Mouse (Mus musculus): ENCODE results near the gene Zfp317. TPM values are rescaled to one million over a fixed set of nuclear protein-coding genes. Genes with fewer than 3 reads are reported as not detected.
A peak's percentile ranks its signal among the peaks of the same experiment; 100 is the strongest.
"Not testable (repeated sequence)": the region's sequence is repeated elsewhere in the genome, so short reads cannot be mapped to it uniquely, and the experiment has no call there.

Zfp317 gene
- total RNA-seq (2022): 10 to 100 TPM; 13.2 to 16.8 (median 14.5) TPM

DNA sequence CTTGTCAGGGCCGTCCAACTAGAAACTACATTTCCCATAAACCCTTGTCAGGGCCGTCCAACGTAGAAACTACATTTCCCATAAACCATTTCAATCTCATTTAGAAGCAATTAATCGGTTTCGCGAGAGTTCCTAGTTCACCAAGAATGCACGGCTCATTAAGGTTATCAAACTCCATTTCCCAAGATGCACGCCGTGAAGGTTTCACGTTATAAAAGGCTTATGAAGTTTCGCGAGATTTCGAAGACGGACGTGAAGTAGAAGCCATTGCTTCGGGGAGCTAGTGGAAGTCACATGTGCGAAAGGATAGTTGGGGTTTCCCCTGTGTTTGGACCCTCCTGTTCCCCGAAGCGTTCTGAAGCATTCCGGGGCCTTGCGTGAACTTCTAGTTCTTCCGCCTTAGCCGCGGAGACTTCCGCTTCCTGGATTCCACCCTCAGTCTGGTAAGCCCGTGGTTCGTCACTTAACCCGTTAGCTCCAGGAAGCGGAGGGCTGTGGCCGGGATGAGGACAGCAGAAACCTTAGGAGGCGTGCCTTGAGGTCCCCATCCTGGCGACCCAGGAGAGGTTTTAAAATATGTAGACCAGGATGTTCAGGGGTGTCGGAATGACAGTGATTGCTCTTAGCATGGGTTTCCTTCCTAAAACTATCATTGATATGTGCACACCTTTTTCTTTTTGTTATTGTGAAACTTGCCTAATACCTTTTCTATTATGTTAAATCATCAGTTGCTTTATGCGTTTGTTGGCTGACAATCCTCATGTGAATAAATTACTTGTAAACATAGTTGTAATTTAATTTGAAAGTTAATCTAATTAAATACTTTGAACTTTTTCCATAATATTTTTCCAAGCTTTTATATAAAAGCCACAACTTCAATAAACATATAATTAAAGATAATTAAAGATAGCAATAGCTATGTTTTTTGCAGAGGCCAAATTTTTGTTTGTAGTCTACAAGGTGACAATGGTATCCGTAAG lies at the start of gene Zfp317:
TSS of gene Zfp317 (plus strand) at position 260 of the 980 bp plus-strand sequence.
- DNase-seq (ENCODE audit: low spot score in 2 of 2): peak; percentile 87

DNA sequence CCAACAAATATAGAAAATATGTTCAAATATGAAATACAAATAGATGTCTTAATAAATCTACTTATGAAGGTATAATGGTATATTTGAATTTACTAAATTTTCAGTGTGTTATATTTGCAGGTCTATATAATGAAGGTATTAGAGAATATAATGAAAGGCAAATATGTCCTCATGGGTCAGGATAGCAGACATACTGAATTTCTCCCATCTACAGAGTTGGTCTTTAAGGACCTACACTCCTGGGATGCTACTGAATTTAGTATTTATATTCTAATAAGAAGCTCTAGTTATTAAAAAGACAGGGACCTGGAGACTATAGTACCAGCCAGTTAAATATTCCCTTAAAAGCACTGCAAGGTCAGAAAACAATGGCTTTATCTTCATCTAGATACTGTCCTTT lies 39.6 kb upstream of the Zfp317 start, which contains the start of gene Olfr855:
TSS of gene Olfr855 (plus strand) at position 301 of the 400 bp plus-strand sequence.
- no peak for DNase-seq (ENCODE audit: low spot score in 2 of 2)

DNA sequence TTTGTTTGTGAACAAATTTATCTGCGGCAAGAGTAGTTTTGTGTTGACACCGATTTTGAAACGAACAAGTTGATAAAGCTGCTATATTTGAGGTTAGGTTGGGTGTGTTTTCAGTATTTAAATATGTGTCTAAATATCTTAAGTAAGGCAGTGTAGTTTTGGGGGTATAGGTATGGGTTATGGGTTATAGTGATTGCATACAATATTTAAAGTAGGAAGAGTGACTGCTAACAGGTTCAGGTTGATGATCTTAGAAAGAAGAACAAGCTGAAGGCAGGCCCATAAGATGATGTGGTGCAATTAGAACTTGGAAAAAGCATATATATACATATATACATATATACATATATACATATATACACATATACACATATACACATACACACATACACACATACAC lies 605 bp upstream of the Zfp317 start:
- DNase-seq (ENCODE audit: low spot score in 2 of 2): no peak

DNA sequence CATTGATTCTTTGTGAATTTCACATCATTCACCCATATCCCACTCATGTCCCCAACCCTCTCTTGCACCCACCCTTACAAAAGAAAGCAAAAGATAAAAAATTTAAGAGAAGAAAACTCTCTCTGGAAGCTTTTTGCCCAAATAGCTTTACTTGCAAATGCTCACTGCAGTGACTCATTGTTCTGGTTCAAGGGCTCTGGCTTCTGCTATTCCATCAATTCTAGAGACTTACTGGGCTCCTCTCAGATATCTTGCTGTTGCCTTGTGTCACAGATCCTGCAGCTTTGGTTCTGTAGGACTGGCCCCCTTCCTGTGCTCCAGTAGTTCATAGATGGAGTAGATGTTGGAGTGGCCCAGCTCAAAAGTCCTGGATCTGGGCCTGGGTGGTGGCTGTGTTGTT lies 7.7 kb downstream of the Zfp317 start:
- no peak for DNase-seq (ENCODE audit: low spot score in 2 of 2)

DNA sequence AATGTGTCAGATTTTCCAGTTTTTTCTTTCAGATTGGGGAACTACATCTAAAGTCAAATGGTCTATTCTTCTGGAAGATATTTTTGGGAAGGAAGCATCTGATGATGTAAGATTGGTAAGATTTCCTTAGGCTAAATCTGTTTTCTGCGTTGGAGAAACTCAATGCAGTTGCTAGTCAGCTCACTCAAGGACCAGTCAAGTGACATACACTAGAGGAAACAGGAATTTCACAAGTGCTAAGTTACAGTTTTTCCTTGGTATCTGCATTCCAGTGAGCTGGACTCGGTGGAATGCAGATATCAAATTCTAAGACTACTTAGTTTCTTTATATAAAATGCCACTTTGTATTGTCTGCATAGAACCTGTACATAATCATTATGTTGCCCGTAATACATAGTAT lies 23.3 kb downstream of the Zfp317 start:
- DNase-seq (ENCODE audit: low spot score in 2 of 2): no peak

DNA sequence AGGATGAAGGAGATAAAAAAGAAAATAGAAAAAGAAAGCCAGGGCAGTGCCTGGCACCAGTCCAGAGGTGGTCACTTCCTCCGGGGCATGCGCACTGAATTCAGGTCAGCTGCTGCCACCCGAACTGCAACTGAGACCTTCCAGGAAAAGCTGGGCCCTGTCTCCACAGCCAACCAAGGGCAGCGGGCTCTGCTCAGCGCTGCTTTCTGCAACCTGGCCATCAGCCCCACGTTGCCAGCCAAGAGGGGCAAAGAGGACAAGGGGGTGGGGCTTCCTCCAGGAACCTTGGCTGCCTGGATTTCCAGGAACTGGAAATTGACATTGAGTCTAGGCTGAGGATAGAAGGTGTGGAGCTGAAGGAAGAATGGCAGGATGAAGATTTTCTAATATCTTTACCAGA lies 68.4 kb downstream of the Zfp317 start:
- DNase-seq (ENCODE audit: low spot score in 2 of 2): no peak

DNA sequence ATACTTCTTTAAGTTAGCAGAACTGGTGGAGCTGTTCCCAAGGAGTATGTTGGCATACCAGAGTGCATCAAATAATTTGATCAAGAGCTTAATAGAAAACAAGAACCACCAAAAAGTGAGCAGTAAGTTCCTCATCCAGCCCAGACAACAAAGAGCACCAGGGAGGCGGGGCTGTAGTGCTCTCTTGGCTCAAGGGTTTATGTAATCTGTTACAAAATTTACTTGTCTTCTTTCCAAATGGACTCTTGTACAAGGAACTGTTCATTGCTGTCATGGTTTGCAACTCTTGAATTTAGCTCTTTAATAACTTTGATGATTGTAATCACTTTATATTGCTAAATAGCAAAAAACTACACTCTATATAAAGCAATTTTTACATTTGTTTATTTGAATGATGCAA lies 69.5 kb downstream of the Zfp317 start:
- no peak for DNase-seq (ENCODE audit: low spot score in 2 of 2)

DNA sequence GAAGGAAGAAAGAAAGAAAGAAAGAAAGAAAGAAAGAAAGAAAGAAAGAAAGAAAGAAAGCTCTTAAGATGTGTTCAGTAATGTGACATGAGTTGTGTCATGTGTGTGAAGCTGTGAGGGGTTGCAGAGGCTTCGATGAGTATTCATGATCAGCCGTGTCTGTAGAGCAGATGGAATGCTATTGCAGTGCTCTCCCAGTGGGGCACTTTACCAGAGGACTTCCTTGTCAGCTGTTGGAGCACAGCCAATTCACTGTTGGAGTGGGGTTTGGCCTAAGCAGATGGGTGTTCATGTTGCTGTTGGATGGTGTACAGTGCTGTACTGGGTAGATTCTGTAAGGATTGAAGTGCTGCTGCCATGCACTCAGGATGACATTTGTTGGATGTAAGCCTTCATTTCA lies 70.5 kb downstream of the Zfp317 start:
- no peak for DNase-seq (ENCODE audit: low spot score in 2 of 2)

DNA sequence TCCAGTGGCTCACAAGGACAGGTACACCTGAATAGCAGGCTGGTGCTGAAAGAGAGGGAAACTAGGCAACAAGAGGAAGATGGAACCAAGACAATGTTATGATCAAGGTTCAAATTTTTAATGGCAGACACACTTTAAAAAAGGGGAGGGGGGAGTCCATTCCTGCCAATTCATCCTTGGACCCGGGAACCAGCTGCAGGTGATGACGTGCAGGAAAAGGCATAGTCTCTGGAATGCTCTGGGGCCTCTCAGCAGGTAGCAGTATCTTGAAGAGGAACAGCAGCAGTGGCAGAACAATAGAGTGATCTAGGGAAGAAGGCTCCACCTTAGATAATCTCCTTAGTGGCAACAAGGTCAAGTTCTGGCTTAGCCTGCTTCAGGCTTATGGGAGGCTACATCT lies 72.4 kb downstream of the Zfp317 start:
- DNase-seq (ENCODE audit: low spot score in 2 of 2): not testable (repeated sequence)

DNA sequence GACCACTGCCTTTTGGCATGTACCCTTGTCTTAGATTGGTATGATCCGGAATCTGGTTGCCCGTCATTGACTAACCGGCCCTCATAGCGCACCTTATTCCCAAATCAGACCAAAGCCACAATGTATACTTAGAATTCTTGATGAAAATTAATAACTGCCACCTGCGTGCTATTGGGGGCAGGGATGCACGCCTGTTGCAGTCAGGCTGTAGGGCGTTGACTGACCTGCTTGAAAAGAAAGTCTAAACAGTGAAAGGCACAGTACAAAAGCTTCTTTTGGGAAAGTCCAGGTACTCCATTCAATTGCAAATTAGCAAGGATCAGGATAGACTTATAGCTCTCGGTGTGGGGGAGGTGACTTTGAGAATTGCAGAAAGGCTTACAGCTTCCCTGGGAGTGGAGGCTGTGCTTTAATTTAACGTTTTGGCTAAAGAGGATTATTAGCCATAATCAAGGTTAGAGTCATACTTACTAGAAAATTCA lies 73.0 kb downstream of the Zfp317 start:
- DNase-seq (ENCODE audit: low spot score in 2 of 2): not testable (repeated sequence)

Other genes with a start within 250 kb of the Zfp317 start
- gene Olfr847, start 243.4 kb upstream of the Zfp317 start, total RNA-seq (2022): not detected
- gene Olfr849, start 181.8 kb upstream of the Zfp317 start, total RNA-seq (2022): not detected
- gene Olfr850, start 143.9 kb upstream of the Zfp317 start, total RNA-seq (2022): not detected
- gene Olfr851, start 128.8 kb upstream of the Zfp317 start, total RNA-seq (2022): not detected
- not detected for gene Olfr853, start 81.0 kb upstream of the Zfp317 start, total RNA-seq (2022)
- not detected for gene Olfr854, start 54.7 kb upstream of the Zfp317 start, total RNA-seq (2022)
- gene Olfr855, start 39.5 kb upstream of the Zfp317 start, total RNA-seq (2022): not detected
- gene Olfr857, start 87.3 kb downstream of the Zfp317 start, total RNA-seq (2022): not detected
- not detected for gene Olfr58, start 158.2 kb downstream of the Zfp317 start, total RNA-seq (2022)
- not detected for gene Olfr859, start 182.8 kb downstream of the Zfp317 start, total RNA-seq (2022)
- gene Olfr860, start 227.6 kb downstream of the Zfp317 start, total RNA-seq (2022): not detected

Data from gastrocnemius, adult 8-10 months (tissue).